Mouse (Mus musculus) liver, embryonic 14.5 days (tissue): ENCODE results near the gene Mecr. TPM values are rescaled to one million over a fixed set of nuclear protein-coding genes. Genes with fewer than 3 reads are reported as not detected.

ENCODE experiments used
- ATAC-seq: fragments of 200-750 bp; cut with Nextera tagmentation; 2 replicates; pipeline ENCODE4 v1.8.0; 2017; ENCODE audit warnings: moderate number of reproducible peaks, mild to moderate bottlenecking, moderate library complexity; ENCODE audit not compliant: insufficient read depth
- DNase-seq, 3 experiments: peaks; one replicate each; pipeline ENCODE4 v3.0.0-alpha.2; 2012 to 2013; ENCODE audit warnings: low read depth in 3 of 3, low spot score in 3 of 3
- H3K27ac ChIP-seq: fragments of 300-500 bp; sonication (generic); 2 replicates; pipeline ENCODE4 v1.5.1; 2014; ENCODE audit warnings: moderate library complexity, mild to moderate bottlenecking, control low read depth, inconsistent platforms
- H3K27me3 ChIP-seq: fragments of 300-500 bp; sonication (generic); 2 replicates; pipeline ENCODE4 v1.6.1; 2014; ENCODE audit warnings: mild to moderate bottlenecking, low read length, moderate library complexity; ENCODE audit not compliant: control insufficient read depth, insufficient read depth
- H3K36me3 ChIP-seq: fragments of 300-500 bp; sonication (generic); replicated peaks from 2 replicates; pipeline ENCODE4 v1.6.1; 2014; ENCODE audit warnings: low read depth; ENCODE audit not compliant: control insufficient read depth, insufficient read depth
- H3K4me1 ChIP-seq, 2 experiments: fragments of 200-500 bp in 1 of 2; fragments of 300-500 bp in 1 of 2; sonication (generic) in 1 of 2; replicated peaks; 2 replicates each; pipeline ENCODE4 v1.6.1; 2012 to 2014; ENCODE audit warnings: antibody characterized with exemption in 1 of 2, inconsistent platforms in 1 of 2, low read length in 1 of 2; ENCODE audit not compliant: control insufficient read depth in 2 of 2, insufficient read depth in 2 of 2
- H3K4me2 ChIP-seq: fragments of 300-500 bp; sonication (generic); 2 replicates; pipeline ENCODE4 v1.6.1; 2014; ENCODE audit warnings: low read depth, mild to moderate bottlenecking, control low read depth, moderate library complexity
- H3K4me3 ChIP-seq, 2 experiments: fragments of 200-500 bp in 1 of 2; fragments of 300-500 bp in 1 of 2; sonication (generic) in 1 of 2; 2 replicates each; pipeline ENCODE4 v1.5.1; 2012 to 2014; ENCODE audit warnings: low read depth in 2 of 2, low read length in 2 of 2, mild to moderate bottlenecking in 2 of 2, control low read depth in 1 of 2, inconsistent platforms in 1 of 2, moderate library complexity in 1 of 2; ENCODE audit not compliant: insufficient read depth in 1 of 2
- H3K9ac ChIP-seq: fragments of 300-500 bp; sonication (generic); replicated peaks from 2 replicates; pipeline ENCODE4 v1.6.1; 2014; ENCODE audit warnings: mild to moderate bottlenecking, control low read depth, moderate library complexity
- H3K9me3 ChIP-seq: fragments of 300-500 bp; sonication (generic); 2 replicates; pipeline ENCODE4 v1.6.1; 2016; ENCODE audit warnings: low read length, mixed read lengths; ENCODE audit not compliant: control insufficient read depth
- CTCF ChIP-seq: IDR thresholded peaks from 2 replicates; pipeline ENCODE4 v1.5.1; 2016; ENCODE audit warnings: antibody characterized with exemption, low read depth, control low read depth
- EP300 ChIP-seq: IDR thresholded peaks from 2 replicates; pipeline ENCODE4 v1.6.1; 2016; ENCODE audit warnings: antibody characterized with exemption, low read depth
- WGBS: fragments of 180-500 bp; shearing (Covaris S2); extraction: QIAGEN DNeasy Blood & Tissue Kit; methylation state at CpG from one replicate; pipeline ENCODE4 v1.1.7; 2014; ENCODE audit not compliant: insufficient replicate concordance; 5-methylcytosine and 5-hydroxymethylcytosine counted together
- polyA plus RNA-seq, 2 experiments: library from polyadenylated mRNA; depleted of rRNA in 1 of 2; stranded (reverse) in 1 of 2; unstranded in 1 of 2; fragments of >200 nt; fragmentation: Nextera tagmentation in 1 of 2; extraction: Ambion mirVana in 1 of 2; gene quantifications; 2 replicates each; pipeline versions ENCODE4 v1.2.1 to v1.2.3; 2012 to 2014

Gene Mecr
- polyA plus RNA-seq, 2 experiments, result 23.8 to 31.6 TPM

DNA sequence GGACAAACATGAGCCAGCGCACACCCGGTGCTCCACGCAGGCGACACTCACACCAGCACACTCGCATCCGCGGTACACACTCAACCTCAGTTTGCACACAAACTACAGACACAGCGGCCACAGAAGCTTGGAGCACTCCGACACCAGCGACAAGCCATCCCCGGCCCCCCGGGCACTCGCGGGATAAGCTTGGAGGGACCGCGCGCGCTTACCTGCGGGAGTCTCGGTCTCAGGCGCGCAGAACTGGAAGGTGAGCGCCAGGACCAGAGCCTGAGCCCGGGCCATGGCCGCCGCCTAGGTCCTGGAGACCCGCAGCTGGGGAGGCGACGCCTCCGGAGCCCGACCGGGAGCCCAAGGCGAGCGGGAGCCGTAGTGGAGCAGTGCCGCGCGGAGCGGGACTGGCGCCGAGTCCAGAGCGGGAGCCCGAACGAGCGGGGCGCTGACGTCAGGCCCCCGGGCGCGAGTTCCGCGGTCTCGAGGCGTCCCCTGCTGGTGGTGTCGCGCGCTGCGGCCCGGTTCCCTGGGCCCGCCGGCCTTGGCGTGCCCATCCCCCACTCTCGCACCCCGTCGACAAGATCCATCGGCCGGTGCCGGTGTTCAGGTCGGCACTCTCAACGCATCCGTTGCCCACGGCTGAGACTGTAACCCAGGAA, 5.3 kb upstream of the Mecr start, which contains the start of gene Ptpru:
Ptpru (minus strand) TSS at position 417 of the 653 bp plus-strand sequence.
- TF ChIP-seq EP300, result no peak
- peak; percentile 85 for TF ChIP-seq CTCF
- Histone ChIP-seq H3K9ac (peak within 1 kb of the TSS; percentile 60), H3K27me3 (peaks cover 57% of the 10 kb centered on the region), H3K4me2 (peak within 1 kb of the TSS; percentile 78), H3K4me3 (peak within 1 kb of the TSS; percentile 54 to 61), H3K9me3 (no peaks in the 10 kb centered on the region), H3K36me3 (no peaks in the 10 kb centered on the region), H3K27ac (no peak within 1 kb of the TSS), H3K4me1 (peaks cover 4 to 17% of the 10 kb centered on the region in 2 experiments)
- DNase-seq, result peak in 1 of 3 experiments; percentile 48
- peak; percentile 75 for ATAC-seq
- under 1% methylated on average over 68 of the region's 72 CpGs for WGBS

GRCm38 (mm10) chr4:131845991-131846778, 2.9 kb downstream of the Mecr start:
- H3K4me3 ChIP-seq, result no peak overlapping the region
- ATAC-seq, result no peak
- H3K36me3 ChIP-seq, result no peaks in the 10 kb centered on the region; the same call in 1 of the 2 replicates
- no peak overlapping the region for H3K27ac ChIP-seq
- DNase-seq, result no peak
- peaks cover 6 to 8% of the 10 kb centered on the region in 2 experiments; a peak in 3 of 4 replicates for H3K4me1 ChIP-seq
- TF ChIP-seq EP300 (no peak), CTCF (no peak)
- H3K9ac ChIP-seq, result no peak overlapping the region
- no peak overlapping the region for H3K4me2 ChIP-seq
- no peaks in the 10 kb centered on the region for H3K9me3 ChIP-seq
- H3K27me3 ChIP-seq, result no peaks in the 10 kb centered on the region
- 65% methylated on average over 8 of the region's 8 CpGs for WGBS

GRCm38 (mm10) chr4:131848082-131848481, 4.8 kb downstream of the Mecr start:
- H3K4me1 ChIP-seq, result peaks cover 6 to 8% of the 10 kb centered on the region in 2 experiments; a peak in 3 of 4 replicates
- WGBS, result 72% methylated on average over 6 of the region's 6 CpGs
- H3K27me3 ChIP-seq, result no peaks in the 10 kb centered on the region
- H3K27ac ChIP-seq, result no peak overlapping the region
- DNase-seq, result no peak
- no peak for ATAC-seq
- H3K9me3 ChIP-seq, result no peaks in the 10 kb centered on the region
- no peak overlapping the region for H3K4me2 ChIP-seq
- no peak overlapping the region for H3K4me3 ChIP-seq
- no peaks in the 10 kb centered on the region; the same call in 1 of the 2 replicates for H3K36me3 ChIP-seq
- no peak overlapping the region for H3K9ac ChIP-seq
- TF ChIP-seq EP300 (no peak), CTCF (no peak)

DNA sequence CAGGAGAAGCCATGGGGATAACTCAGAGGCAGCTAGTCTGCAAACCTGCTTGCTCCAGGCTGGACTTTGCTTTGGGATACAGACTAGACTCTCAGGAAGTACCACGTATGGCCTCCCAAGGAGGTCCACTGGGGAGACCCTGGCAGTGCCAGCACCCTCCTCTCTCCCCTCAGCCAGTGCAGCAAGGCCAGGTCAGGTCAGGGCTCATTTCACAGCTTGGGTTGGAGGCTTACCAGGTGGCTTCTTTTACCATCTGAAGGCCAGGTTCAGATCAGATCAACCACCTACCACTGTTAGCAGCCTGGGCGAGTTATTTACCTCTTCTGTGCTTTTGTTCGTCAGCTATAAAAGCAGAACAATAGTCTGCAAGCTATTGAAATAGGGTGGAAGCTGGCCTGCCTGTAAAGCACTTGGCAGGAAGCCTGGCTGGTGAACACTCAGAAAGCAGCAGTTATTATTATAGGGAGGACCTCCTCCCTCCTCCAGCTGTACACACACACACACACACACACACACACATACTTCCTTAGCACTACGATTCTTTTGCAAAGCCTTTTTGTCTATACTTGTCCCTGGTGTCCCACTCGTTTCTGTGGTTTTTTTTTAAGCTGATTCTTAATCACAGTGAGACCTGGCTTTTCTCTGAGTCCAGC, 6.8 kb downstream of the Mecr start:
- Histone ChIP-seq H3K9me3 (no peaks in the 10 kb centered on the region), H3K27ac (no peak overlapping the region), H3K4me1 (no peaks in the 10 kb centered on the region), H3K27me3 (no peaks in the 10 kb centered on the region), H3K9ac (no peak overlapping the region), H3K4me2 (no peak overlapping the region), H3K36me3 (no peaks in the 10 kb centered on the region; the same call in 1 of the 2 replicates), H3K4me3 (no peak overlapping the region)
- TF ChIP-seq CTCF (no peak), EP300 (no peak)
- no peak for DNase-seq
- WGBS, result 53% methylated on average over 5 of the region's 5 CpGs
- ATAC-seq, result no peak
